Mouse (Mus musculus): Measurements from ENCODE around the gene Cdh23. TPM values are rescaled to one million over a fixed set of nuclear protein-coding genes. Genes with fewer than 3 reads are reported as not detected.

Cdh23 gene
- total RNA-seq, 1 experiment from 2014 or later: 0.84 TPM

- no peak for ATAC-seq (replicated peaks in 1 of 2; ENCODE audit: insufficient read depth in 1 of 2, low FRiP score in 2 of 2, low TSS enrichment in 1 of 2, low read depth in 1 of 2, poor library complexity in 2 of 2, severe bottlenecking in 2 of 2)
These were observed 440.2 kb downstream of the Cdh23 start for GRCm38 (mm10) chr10:60256088-60256487.

Other genes starting within 250 kb of the Cdh23 start
- 17.5 and 18.4 TPM in 2 replicates for gene Slc29a3, start 56.3 kb upstream of the Cdh23 start, total RNA-seq (2017)
- 0.25 TPM in 1 of 2 replicates, not detected in the other for gene Unc5b, start 135.1 kb upstream of the Cdh23 start, total RNA-seq (2017)

Data from hematopoietic stem cell, adult 5-6 weeks (primary cell).